Mouse (Mus musculus): ENCODE measurements around the gene Lpar3. TPM values are rescaled to one million over a fixed set of nuclear protein-coding genes. Genes with fewer than 3 reads are reported as not detected.

Gene Lpar3
- polyA plus RNA-seq, 1 experiment: not detected

- TF ChIP-seq GATA1 (IDR thresholded peaks at IDR 0.05; ENCODE audit: borderline replicate concordance, low read length): no peak
- no peak for TF ChIP-seq FLI1 (IDR thresholded peaks at IDR 0.05; ENCODE audit: low read length)
- 0 out of 2 replicates have a peak, but pooled peaks cover 2% of the 10 kb centered on the region for H3K9me3 ChIP-seq
- no peaks in the 10 kb centered on the region for H3K4me1 ChIP-seq
- no peaks in the 10 kb centered on the region for H3K36me3 ChIP-seq (replicated peaks; ENCODE audit: low read length)
- no peaks in the 10 kb centered on the region for H3K27me3 ChIP-seq (replicated peaks)
- H3K4me3 ChIP-seq (replicated peaks): no peak overlapping the region
These were observed 71.2 kb downstream of the Lpar3 start for GRCm38 (mm10) chr3:146291928-146292327.

DNA sequence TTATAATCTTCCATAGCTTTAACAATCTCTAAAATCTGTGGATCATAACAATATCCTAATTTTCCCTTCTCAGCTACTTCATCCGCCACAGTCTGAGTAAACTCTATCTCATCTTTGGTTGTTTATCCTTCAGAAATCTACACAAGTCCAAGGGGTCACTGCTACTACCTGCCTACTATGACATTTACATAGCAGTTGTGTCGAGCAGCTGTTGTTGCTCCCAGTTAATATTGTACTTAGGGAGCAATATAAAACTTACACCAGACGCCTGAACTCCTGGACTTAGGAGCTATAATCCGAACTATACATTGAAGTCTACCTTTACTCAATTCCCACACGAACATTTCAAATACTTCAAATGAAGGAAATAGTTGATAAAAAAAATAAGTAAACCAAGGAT lies 71.8 kb downstream of the Lpar3 start:
- Histone ChIP-seq H3K27me3 (replicated peaks) (no peaks in the 10 kb centered on the region), H3K4me3 (replicated peaks) (no peak overlapping the region), H3K36me3 (replicated peaks; ENCODE audit: low read length) (no peaks in the 10 kb centered on the region), H3K9me3 (0 out of 2 replicates have a peak, but pooled peaks cover 2% of the 10 kb centered on the region), H3K4me1 (no peaks in the 10 kb centered on the region)
- no peak for TF ChIP-seq FLI1 (IDR thresholded peaks at IDR 0.05; ENCODE audit: low read length)
- no peak for TF ChIP-seq GATA1 (IDR thresholded peaks at IDR 0.05; ENCODE audit: borderline replicate concordance, low read length)

DNA sequence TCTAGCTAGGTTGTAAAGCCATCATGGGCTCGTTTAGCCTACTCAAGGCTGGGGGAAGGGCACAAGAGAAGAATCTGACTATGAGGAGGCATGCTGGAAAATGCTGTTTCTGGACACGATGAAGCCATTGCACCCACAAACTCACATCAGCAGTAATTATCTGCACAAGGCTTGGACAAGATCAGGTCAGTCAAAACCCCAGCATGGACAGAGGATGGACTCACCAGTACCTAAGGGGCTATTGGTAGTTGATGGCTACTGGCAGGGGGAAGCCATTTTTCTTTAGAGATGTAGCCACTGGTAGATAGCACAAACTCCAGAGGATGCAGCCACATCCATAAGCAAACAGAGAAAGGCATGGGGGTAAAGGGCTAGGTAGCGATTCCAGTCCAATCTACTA lies 81.7 kb downstream of the Lpar3 start:
- Histone ChIP-seq H3K27me3 (replicated peaks) (peaks cover 2% of the 10 kb centered on the region), H3K36me3 (replicated peaks; ENCODE audit: low read length) (no peaks in the 10 kb centered on the region), H3K9me3 (no peaks in the 10 kb centered on the region), H3K4me1 (no peaks in the 10 kb centered on the region), H3K4me3 (replicated peaks) (no peak overlapping the region)
- TF ChIP-seq FLI1 (IDR thresholded peaks at IDR 0.05; ENCODE audit: low read length) (no peak), GATA1 (IDR thresholded peaks at IDR 0.05; ENCODE audit: borderline replicate concordance, low read length) (no peak)

DNA sequence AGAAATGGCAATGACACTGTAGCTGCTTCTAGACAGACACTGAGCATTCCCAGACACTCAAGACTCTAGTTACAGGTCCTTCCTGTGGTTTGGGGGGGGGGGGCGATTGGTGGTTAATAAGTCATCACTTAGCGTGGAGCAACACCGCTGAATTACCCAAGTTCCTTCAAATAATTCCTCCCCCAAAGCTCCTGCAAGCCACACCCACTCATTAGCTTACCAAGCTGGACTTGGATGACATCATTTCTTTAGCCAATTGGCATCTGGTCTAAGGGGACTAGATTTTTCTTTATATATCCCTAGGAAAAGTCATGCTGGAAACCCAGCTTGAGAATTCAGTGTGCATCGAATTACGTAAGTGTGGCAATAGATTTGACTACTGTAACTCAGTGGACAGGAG lies 82.4 kb downstream of the Lpar3 start:
- TF ChIP-seq FLI1 (IDR thresholded peaks at IDR 0.05; ENCODE audit: low read length) (no peak), GATA1 (IDR thresholded peaks at IDR 0.05; ENCODE audit: borderline replicate concordance, low read length) (no peak)
- Histone ChIP-seq H3K9me3 (no peaks in the 10 kb centered on the region), H3K4me1 (no peaks in the 10 kb centered on the region), H3K27me3 (replicated peaks) (peaks cover 2% of the 10 kb centered on the region), H3K4me3 (replicated peaks) (no peak overlapping the region), H3K36me3 (replicated peaks; ENCODE audit: low read length) (no peaks in the 10 kb centered on the region)

DNA sequence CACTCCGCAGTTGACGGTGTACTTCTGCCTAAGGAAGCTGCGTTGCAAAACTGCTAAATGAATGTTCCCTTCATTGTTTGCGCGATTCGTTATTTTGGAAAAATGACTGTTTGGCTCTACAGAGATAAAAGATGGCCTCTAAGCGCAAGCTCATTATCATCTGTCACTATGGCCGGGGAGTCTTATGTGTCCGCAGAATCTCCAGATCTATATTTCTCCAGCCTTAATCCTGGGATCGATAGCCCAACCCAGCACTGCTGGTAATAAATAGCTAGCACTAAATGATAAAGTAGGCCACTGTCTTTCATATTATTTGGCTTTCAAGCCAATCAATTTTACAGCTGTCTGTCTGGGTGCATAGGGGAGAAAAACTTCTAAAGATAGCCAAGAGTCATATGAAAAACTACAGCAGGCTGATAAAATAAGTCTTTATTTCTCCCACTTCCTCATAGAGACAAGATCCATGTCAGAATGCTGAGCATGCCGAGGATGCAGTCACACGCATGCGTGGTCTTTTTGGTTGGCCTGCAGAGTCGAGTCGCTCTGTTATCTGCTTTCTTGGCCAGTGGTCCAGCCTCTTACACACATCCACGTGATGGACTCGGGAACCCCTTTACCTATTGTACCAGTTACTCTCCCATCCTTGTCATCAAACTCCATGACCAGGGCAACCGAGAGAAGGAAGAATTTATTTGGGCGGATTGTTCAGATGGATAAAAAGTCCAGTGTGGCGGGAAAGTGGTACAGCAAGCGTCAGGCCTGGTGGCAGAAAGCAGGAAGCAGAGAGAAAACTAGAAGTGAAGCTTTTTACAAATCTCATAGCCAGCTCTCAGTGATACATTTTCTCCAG lies 84.0 kb downstream of the Lpar3 start:
- no peaks in the 10 kb centered on the region for H3K4me1 ChIP-seq
- TF ChIP-seq FLI1 (IDR thresholded peaks at IDR 0.05; ENCODE audit: low read length): no peak
- no peak for TF ChIP-seq GATA1 (IDR thresholded peaks at IDR 0.05; ENCODE audit: borderline replicate concordance, low read length)
- no peaks in the 10 kb centered on the region for H3K36me3 ChIP-seq (replicated peaks; ENCODE audit: low read length)
- H3K9me3 ChIP-seq: no peaks in the 10 kb centered on the region
- H3K4me3 ChIP-seq (replicated peaks): no peak overlapping the region
- H3K27me3 ChIP-seq (replicated peaks): peaks cover 7% of the 10 kb centered on the region

- no peak for TF ChIP-seq FLI1 (IDR thresholded peaks at IDR 0.05; ENCODE audit: low read length)
- no peak for TF ChIP-seq GATA1 (IDR thresholded peaks at IDR 0.05; ENCODE audit: borderline replicate concordance, low read length)
- H3K36me3 ChIP-seq (replicated peaks; ENCODE audit: low read length): no peaks in the 10 kb centered on the region
- no peaks in the 10 kb centered on the region for H3K4me1 ChIP-seq
- H3K9me3 ChIP-seq: no peaks in the 10 kb centered on the region
- no peak overlapping the region for H3K4me3 ChIP-seq (replicated peaks)
- H3K27me3 ChIP-seq (replicated peaks): peaks cover 11% of the 10 kb centered on the region
These were observed 86.6 kb downstream of the Lpar3 start for GRCm38 (mm10) chr3:146307341-146307740.

GRCm38 (mm10) chr3:146307886-146308285 lies 87.1 kb downstream of the Lpar3 start:
- Histone ChIP-seq H3K9me3 (no peaks in the 10 kb centered on the region), H3K4me3 (replicated peaks) (no peak overlapping the region), H3K27me3 (replicated peaks) (peaks cover 11% of the 10 kb centered on the region), H3K4me1 (no peaks in the 10 kb centered on the region), H3K36me3 (replicated peaks; ENCODE audit: low read length) (no peaks in the 10 kb centered on the region)
- TF ChIP-seq FLI1 (IDR thresholded peaks at IDR 0.05; ENCODE audit: low read length) (no peak), GATA1 (IDR thresholded peaks at IDR 0.05; ENCODE audit: borderline replicate concordance, low read length) (no peak)

DNA sequence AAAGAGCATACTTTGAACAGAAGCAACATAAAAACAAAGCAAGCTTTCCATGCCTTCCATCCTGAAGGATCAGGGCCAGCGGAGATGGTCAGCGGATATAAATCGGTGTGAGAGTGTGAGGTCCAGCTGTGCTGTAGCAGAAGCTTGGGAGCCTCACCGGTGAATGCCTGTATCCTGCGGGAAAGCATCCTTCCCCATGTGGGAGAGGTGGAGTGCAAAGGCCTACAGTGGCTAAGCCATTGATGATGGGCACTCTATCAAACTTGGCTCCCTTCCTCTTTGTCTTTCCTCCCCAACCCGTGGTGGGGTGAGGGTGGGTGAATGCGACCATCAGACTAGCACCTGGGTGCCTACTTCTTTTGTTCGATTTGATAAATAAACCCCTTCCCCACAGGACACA lies 88.8 kb downstream of the Lpar3 start:
- H3K4me1 ChIP-seq: no peaks in the 10 kb centered on the region
- no peak for TF ChIP-seq FLI1 (IDR thresholded peaks at IDR 0.05; ENCODE audit: low read length)
- TF ChIP-seq GATA1 (IDR thresholded peaks at IDR 0.05; ENCODE audit: borderline replicate concordance, low read length): no peak
- no peaks in the 10 kb centered on the region for H3K36me3 ChIP-seq (replicated peaks; ENCODE audit: low read length)
- H3K27me3 ChIP-seq (replicated peaks): peaks cover 11% of the 10 kb centered on the region
- H3K9me3 ChIP-seq: no peaks in the 10 kb centered on the region
- no peak overlapping the region for H3K4me3 ChIP-seq (replicated peaks)

DNA sequence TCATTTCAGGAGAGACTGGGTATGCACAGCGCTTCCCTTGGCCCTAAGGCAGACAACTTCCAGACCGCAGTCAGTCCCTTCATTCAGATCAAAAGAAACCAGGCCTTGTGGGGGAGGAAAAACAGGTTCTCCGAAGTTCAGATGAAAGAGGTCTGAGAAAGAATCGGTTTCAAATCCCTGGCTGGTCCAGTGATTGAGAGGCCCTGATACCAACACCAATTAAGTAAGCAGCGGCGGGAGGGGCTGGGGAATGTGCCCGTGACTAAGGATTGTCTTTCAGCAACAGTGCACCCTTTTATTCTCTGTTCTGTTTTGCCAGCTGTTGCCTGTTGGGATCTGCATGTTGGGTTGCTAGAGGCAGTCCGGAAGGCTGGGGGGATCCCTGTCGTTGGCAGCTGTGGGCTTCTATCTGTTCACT lies 90.4 kb downstream of the Lpar3 start:
- no peak for TF ChIP-seq FLI1 (IDR thresholded peaks at IDR 0.05; ENCODE audit: low read length)
- no peak for TF ChIP-seq GATA1 (IDR thresholded peaks at IDR 0.05; ENCODE audit: borderline replicate concordance, low read length)
- H3K4me1 ChIP-seq: no peaks in the 10 kb centered on the region

DNA sequence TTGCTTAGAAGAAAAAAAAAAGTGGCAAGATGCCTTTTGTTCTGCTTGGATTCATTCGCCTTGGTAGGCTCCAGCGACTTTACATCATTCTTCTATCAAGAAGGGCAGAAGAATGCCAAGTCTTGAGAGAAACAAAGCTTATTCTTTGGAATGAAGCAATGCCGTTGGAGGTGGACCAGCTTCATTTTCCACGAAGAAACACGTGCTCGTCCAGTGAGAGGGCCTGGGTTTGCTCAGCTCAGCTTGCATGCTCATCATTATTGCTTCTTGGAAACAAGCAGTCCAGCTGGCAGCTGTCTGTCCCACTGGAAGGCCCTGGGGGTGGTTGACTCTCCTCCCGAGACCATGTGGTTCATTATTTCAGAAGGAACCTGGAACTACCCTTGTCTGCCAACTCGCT lies 94.7 kb downstream of the Lpar3 start:
- peaks cover 13% of the 10 kb centered on the region for H3K27me3 ChIP-seq (replicated peaks)
- no peaks in the 10 kb centered on the region for H3K36me3 ChIP-seq (replicated peaks; ENCODE audit: low read length)
- H3K4me1 ChIP-seq: no peaks in the 10 kb centered on the region
- no peak for TF ChIP-seq FLI1 (IDR thresholded peaks at IDR 0.05; ENCODE audit: low read length)
- TF ChIP-seq GATA1 (IDR thresholded peaks at IDR 0.05; ENCODE audit: borderline replicate concordance, low read length): no peak
- no peaks in the 10 kb centered on the region for H3K9me3 ChIP-seq
- H3K4me3 ChIP-seq (replicated peaks): no peak overlapping the region

More for the DNA sequence above, 90.4 kb downstream of the Lpar3 start:
- H3K36me3 ChIP-seq (replicated peaks; ENCODE audit: low read length): no peaks in the 10 kb centered on the region
- no peak overlapping the region for H3K4me3 ChIP-seq (replicated peaks)
- no peaks in the 10 kb centered on the region for H3K9me3 ChIP-seq
- H3K27me3 ChIP-seq (replicated peaks): peaks cover 13% of the 10 kb centered on the region
